Mouse (Mus musculus): ENCODE results near the gene P4ha2.

- TF ChIP-seq POLR2A (IDR thresholded peaks at IDR 0.05; ENCODE audit: extremely low read depth, insufficient read depth, low read length) (no peak), CTCF (IDR thresholded peaks at IDR 0.05; ENCODE audit: low read depth, low read length) (no peak)
Measured at GRCm38 (mm10) chr11:54111291-54111690, 11.4 kb downstream of the P4ha2 start.
